Mouse (Mus musculus) T-helper 17 cell (primary cell): ENCODE results near the gene 2010111I01Rik.
"Not testable (repeated sequence)": the region's sequence is repeated elsewhere in the genome, so short reads cannot be mapped to it uniquely, and the experiment has no call there.

ENCODE experiments used
- in situ Hi-C, 2 experiments: fragments of 300-600 bp; cut with MboI, MseI; formaldehyde crosslinking; loops; 1 replicate in 1 of 2; 2 replicates in 1 of 2; pipeline ENCODE4 v1.15.1; 2025; ENCODE audit warnings: high pct_unique_total_duplicates in 2 of 2

2010111I01Rik gene

DNA sequence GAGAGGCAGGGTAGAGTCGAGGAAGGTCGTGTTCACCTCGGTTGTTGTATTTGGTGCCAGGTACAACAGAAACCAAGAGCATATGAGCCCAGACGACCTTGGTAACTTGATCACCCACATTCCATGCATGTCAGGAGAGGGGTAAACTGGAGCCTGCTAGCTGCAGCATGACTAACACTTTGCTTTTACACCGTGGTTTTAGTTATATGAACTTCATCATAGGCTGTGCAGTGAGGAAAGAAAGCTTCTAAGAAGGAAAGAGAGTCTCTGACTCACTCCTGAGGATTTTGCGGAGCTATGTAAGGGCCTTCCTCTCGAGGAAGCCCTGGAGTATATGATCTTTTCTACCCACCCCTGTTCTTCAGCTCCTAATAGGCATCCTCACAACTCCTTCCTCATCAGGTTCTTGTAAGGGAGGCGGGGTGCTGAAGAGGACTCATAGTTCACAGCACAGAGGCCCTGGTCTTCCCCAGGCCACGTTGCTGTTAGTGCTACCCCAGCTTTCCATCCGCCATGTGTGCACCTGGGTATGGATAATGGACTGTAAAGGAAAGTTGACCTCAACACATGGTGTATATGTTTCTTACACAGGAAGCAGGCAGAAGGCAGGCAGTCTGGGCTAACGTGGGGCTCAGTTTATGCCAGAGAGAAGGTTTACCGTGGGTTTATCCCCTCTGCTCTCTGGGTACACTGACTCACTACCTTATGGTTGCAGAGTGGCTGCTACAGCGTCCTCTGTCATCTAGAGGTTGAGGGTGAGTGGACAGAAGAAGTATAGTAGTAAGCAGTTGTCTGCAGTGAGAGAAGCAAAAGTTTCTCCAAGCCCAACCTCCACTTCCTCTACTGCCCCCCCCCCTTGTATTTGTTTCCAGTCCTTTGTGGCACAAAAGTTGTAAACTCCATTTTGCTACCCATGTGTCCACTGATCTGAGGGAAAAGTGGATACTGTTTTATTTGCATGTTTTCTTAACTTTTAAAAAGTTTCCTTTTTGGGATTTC is 222.8 kb downstream of the 2010111I01Rik start:
- in situ Hi-C loops = loop anchor here in 1 of 2 experiments (5.0 kb wide), 1 partner anchor 40 kb away; no protein-coding TSS in a partner anchor

DNA sequence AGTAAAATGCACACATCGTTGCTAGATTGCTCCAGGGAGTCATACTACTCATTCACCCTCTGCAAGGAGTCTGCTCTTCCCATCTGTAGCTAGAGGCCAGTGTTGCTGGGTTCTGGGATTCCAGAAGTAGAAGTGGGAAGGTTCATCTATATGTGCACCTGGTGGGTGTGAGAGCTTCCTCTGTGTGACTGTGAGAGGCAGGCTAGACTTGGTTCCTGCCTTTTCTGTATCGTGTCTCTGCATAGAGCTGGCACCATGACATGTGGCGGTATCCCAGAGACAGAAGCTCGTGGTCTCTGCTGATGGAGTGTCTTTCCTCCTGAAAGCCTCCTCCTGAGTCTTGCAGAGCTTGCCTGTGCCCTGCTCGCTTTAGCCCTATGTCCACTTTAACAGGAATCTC is 223.6 kb downstream of the 2010111I01Rik start:
- in situ Hi-C loops = loop anchor here in 1 of 2 experiments (5.0 kb wide), 1 partner anchor 39 kb away; no protein-coding TSS in a partner anchor

DNA sequence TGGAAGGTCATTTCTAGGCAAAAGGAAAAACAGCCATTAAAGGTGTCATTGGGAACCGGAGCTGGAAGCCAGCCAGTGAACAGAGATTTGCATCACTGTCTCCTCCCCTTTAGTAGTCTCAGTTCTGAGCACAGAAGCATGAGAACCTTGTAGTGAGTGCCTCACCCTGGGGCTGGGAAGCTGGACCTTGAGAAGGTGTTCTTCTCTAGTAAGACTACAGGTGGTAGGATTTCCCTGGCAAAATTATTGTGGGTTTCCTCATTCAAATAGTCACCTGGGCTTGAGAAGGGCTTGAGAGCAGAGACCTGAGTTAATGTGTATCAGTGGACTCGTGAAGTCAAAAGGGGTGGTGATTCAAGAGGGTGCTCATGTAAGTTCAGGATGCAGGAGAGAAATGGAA is 224.1 kb downstream of the 2010111I01Rik start:
- in situ Hi-C loops = loop anchor here in 1 of 2 experiments (5.0 kb wide), 1 partner anchor 38 kb away; no protein-coding TSS in a partner anchor

DNA sequence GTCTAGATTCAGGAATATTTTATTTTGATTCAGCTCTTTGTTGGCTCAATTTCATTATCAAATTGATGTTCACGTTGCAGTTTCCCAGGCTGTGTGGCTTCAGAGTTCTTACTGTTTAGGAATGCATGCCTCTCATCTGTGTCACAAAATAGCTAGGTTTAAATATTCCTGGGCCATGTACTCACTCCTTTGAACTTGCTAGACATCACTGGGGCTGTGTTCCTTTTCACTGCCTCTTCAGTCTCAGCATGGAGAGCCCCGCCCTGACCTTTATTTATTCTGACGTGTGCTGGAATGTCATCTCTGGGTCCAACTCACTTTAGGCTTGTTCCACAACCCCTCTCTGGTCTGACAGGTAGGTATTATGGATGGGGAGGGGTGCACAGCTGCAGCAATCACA is 228.7 kb downstream of the 2010111I01Rik start:
- in situ Hi-C loops = no loop called here

DNA sequence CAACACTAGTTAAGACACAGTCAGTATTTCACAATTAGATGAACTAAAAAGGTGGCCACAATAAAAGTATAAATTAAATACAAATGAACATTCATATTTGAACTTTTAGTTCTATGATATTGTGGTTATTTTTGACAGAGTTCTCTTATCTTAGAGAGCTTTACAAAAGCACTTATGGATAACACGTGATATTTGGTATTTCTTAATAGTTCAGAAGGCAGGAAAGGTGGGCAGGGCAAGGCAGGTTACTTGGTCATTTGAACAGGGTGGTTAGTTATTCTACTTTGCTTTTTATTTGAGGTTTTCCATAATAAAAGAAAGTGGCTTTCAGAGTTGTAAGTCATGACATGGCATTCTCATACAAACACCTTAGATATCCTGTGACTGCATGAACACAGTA is 233.3 kb downstream of the 2010111I01Rik start:
- in situ Hi-C loops = no loop called here

DNA sequence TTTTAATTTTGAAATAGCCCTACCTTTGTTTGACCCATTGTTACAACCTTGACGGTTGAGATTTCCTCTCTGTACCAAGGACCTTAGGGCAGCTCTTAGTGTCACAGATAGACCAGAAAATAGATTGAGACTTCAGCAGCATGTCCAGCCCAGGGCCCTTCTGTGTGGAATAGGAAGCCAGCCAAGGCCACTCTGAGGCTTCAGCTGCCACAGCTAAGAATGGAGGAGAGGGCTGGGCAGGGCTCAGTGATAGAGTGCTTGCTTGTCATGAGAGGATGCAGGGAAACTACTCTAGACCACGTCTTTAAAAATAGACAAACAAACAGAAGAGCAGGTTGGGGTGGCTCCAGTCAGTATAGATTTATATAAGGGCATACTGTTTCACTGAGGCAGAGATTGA is 234.9 kb downstream of the 2010111I01Rik start:
- in situ Hi-C loops = no loop called here

DNA sequence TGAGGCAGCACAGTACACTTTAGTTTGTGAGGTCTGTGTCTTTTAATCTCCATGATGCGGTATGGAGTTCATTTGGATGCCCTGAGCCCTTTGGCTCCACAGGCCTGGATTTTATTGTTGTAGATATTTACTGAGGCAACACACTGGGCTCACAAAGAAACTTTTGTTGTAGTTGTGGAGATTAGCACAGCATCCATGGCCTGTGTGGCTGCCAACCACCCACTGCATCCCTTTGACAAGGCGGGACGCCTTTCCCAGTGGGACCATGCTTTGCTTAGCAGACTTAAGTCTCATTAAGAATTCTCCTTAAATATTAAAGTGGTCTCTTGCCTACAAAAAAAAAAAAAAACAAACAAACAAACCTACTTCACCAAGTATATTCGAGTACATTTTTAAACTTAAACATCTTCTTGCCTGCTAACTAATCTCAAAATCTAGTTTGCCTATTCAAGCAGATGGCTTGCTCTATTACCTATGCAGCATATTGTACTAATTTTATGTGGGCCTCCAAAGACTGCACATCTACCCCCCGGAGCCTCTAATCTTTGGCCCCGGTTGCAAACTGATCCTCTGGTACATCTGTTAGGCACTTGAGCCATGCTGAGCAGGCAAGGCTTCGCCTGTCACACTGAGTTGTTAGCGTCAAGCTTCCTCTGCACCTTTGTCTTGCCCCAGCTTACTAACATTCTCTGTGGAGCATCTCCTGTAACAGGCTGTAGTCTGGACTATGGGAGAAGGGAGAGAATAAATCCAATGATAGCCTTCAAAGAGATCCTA is 239.0 kb downstream of the 2010111I01Rik start:
- in situ Hi-C loops = loop anchor here in 1 of 2 experiments (25.0 kb wide), 1 partner anchor 359 kb away; the partner anchor contains the start of gene Ptch1

DNA sequence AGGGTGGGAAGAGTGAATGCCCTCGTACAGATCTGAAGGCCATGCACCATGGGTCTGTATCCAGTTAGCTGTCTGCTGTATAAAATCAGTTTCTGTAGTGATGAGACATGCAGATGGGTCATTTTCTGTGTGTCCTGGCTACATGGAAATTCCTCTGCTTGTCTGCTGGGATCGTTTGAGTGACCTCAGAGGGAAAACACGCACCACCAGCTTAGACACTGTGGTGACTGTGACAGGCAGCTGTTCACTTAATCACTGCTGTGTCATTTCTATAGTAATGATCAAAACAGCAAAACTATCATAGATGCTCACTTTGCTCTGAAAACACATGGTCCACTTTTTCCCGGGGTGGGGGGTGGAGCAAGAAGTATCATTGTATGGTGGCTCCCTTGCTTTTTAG is 241.1 kb downstream of the 2010111I01Rik start:
- in situ Hi-C loops = loop anchor here in 1 of 2 experiments (25.0 kb wide), 1 partner anchor 357 kb away; the partner anchor contains the start of gene Ptch1

DNA sequence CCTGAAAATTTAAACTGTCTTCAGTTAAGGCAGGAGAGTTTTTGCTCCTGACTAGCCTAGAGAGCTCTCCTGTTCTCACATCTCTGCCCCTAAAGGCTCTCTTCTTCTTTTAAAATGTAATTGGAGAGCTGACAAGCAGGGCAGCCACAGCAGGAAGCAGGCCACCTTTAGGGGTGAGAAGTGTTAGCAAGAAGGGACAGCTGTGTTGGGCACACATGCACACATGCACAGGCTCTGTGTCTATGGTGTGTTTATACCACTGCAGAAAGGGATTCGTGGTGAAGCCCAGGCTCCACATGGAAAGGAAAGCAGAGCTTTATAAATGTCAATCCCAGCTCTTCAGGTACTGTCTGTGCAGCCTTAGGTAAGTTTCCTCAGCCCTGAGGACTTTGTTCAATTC is 241.7 kb downstream of the 2010111I01Rik start:
- in situ Hi-C loops = loop anchor here in 1 of 2 experiments (25.0 kb wide), 1 partner anchor 356 kb away; the partner anchor contains the start of gene Ptch1

DNA sequence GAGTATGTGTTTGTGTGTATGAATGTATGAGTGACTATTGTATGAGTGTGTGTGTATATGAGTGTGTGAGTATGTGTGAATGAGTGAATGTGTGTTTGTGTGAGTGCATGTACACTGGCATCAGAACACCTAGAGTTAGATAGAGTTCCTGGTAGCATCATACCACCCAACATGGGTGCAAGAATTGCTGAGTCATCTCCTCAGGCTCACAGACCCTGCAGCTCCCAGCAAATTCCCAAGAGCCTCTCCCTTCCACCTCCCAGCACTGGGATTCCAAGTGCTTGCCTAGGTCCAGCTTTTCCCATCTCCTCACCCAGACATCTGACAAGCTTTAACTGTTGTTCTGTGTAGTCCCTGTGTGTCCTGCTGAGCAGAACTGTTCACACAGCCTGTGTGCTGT is 251.8 kb downstream of the 2010111I01Rik start:
- in situ Hi-C loops = loop anchor here in 1 of 2 experiments (5.0 to 25.0 kb wide), 2 partner anchors 79 to 346 kb away; partner anchors contain the start of gene Ptch1

DNA sequence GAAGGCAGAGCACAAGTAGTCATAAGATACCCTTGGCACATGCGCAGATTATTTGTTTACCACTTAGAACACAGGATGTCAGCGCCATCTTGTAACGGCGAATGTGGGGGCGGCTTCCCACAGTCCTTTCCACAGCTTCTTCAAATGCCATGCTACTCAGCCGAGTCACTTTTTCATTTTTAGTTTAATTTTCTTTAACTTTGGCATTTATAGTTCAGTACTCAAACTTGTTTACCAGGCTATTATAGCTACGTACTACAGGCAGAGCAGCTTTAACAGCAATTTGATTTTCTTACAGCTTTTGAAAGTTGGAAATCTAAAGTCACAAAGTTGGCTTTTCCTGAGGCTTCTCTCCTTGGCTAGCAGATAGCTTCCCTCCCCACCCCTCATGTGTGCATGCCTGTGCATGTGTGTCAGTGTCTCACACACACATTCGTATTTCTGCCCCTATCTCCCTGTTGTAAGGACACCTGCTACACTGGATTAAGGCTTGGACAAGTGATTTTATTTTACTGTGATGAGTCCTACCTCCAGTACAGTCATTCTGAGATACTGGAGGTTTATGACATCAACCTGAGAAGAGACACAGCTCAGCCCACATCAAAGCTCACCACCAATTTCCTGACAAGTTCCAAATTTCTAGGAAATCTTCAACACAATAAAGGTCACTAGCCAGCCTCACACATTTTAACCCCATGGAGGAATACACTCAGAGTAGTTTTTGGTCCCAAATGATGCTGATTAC is 258.5 kb downstream of the 2010111I01Rik start:
- in situ Hi-C loops = loop anchor here in 1 of 2 experiments (25.0 kb wide), 1 partner anchor 339 kb away; the partner anchor contains the start of gene Ptch1

DNA sequence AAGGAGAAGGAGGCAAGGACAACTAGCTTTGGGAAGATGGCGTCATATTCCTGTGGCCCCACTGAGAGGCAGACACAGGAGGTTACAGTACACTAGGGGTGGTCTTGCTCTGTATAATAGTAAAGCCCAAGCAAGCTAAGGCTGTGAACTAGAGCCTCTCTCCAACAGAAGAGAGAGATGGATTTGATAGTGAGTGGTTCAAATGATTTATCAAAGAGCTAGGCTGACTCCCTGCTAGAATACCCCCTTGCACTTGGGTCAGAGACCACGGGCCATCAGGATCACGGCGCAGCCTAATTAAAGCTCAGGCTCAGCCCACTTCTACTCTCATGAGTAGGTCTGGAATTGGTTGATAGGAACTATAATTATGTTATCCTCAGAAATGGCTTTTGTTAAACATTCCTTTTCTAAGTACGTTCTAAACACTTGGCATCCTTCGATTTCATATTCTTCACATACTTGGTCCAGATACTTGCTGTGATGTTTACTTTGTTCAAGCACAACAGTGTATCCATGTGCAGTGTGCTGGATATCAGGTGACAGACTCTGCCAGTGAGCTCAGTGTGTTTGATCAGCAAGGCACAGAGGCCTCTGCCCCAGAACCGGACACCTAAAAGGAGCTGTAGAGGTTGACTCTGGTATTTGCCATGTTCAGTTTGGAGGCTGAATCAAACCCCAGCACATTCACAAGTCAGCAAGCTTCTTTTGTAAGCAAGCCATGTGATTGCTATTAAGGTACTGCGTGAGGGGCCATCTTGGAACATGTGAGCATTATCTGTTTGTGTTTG is 261.3 kb downstream of the 2010111I01Rik start:
- in situ Hi-C loops = loop anchor here in 1 of 2 experiments (5.0 kb wide), 1 partner anchor 39 kb away; no protein-coding TSS in a partner anchor

DNA sequence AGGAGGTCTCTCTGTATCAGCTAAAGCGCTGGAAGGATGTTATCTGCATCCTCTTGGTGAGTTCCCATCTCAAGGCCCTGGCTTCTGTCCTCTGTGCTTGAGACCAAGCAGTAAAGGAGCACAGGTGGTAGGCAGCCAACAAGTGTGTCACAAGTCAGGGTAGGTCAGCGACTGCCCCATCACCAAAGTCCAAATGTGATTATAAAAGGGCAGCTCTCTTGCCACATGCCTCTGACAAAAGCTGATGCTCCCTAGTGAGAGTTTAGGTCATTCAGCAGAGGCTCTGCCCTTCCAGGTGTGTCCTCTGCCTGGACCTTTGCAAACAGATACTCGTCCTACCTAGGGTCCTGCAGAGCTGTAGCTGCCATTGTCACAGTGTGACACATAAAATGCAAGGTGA is 263.1 kb downstream of the 2010111I01Rik start:
- in situ Hi-C loops = loop anchor here in 1 of 2 experiments (5.0 kb wide), 1 partner anchor 40 kb away; no protein-coding TSS in a partner anchor

DNA sequence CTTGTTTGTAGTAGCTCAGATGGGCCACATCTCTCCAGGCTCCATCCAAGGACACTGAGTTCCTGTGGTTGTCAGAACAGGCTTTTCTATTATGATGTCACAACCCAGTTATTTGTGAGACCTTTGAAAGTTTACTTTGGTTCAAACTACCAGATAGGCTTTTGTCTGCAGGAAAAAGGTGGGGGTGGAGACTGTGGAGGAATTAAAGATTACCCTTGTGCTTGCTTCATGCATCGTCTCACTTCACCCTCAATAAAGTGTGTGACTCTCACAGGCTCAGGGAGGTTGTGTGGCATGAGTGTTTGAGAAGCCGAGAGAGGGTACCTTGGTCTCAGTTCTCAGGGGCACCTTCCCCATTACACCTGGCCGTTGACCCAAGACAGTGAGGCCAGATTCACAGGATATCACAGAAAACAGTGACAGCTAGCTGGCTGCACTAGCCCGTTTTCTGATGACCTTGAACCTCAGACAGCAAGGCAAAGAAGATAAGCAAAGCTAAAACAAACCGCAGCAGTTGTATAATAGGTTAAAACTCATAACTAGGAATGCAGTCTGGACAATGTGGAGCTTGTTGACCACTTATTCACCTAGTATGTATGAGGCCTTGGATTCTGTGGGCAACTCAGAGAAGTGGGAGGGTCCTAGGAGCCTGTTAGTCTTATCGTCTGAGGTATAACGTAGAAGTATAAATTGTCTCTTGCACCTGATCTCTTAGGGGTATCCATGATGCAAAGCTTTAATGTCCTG is 266.4 kb downstream of the 2010111I01Rik start:
- in situ Hi-C loops = no loop called here

DNA sequence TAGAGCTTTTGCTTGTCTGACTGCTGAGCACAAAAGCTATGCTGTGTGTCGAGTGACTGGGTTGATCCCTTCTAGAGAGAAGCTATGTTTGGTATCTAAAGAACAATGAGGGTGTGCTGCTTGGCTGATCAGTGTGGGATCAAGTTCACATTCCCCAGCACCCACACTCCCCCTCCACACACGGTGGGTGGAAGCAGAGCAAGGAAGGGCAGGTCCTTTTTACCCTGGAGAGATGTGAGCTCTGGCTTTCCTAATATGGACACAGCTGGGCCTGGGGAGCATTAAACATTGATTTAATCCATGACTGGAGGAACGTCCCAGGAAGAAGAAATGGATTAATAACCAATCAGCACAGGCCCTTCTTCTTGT is 267.0 kb downstream of the 2010111I01Rik start:
- in situ Hi-C loops = no loop called here

DNA sequence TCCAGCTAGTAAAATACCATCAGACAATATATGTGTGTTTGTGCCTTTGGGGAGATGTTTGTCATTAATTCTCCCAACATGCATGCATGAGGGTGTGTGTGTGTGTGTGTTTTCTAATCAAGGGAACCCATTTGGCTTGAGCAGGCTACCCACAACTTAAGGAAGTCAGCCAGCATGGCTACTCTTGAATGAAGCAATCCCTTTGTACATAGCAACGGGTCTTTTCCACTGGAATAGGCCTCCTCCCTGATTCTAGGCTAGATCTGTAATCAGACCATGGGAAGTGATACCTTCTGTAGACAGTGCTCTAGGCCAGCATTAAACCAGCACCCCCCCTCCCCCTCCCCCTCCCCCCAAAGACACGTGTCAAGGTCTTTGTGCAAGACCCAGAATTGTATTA is 267.9 kb downstream of the 2010111I01Rik start:
- in situ Hi-C loops = no loop called here

DNA sequence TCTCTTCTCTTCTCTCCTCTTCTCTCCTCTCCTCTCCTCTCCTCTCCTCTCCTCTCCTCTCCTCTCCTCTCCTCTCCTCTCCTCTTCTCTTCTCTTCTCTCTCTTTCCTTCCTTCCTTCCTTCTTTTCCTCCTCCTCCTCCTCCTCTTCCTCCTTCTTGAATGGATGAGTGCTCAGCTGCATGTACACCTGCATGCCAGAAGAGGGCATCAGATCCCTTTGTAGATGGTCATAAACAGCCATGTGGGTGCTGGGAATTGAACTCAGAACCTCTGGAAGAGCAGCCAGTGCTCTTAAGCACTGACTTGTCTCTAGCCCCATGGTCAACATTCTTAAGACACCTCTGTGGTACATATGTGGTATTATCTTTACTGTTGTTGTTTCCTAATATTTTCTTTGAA is 269.8 kb downstream of the 2010111I01Rik start:
- in situ Hi-C loops = not testable (repeated sequence)

DNA sequence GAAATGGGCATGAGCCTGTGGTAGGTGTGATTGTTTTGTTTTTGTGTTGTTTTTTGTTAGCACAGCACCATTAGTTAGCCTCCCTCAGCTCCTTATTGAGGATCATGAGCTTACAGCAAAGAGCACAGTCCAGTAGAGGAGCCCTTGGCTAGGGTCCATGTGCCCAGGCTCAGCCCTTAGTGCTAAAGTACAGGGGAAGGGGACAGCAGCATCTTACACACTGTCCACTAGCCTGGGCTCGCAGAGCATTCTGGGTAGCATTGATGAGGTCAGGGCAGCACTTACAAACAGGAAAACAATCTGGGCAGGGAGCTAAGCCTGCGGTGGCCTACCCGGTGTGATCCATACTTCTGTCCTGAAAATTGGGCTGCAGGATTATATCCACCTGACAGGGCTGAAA is 270.9 kb downstream of the 2010111I01Rik start:
- in situ Hi-C loops = no loop called here
